Comparison of ENCODE assay signal across 8 mouse cellular contexts in genomic region chr3:128519913-128520316, GRCm38 (mm10).
A peak's percentile ranks its signal among the peaks of the same experiment; 100 is the strongest.
DNase-seq lines count a peak whose midpoint lies in the region; ATAC-seq and TF ChIP-seq lines count a peak whose summit lies in the region.

No protein-coding gene starts in this region.

- no peak for ATAC-seq in lung, embryonic 15.5 days (ENCODE audit: borderline replicate concordance, extremely low read depth, low FRiP score, low TSS enrichment)
- peak; percentile 74 for ATAC-seq in forebrain, embryonic 14.5 days
- no peak; the same call in 1 of the 2 replicates for ATAC-seq in intestine, embryonic 16.5 days
- peak; percentile 74 for ATAC-seq in midbrain, embryonic 13.5 days
- no peak for ATAC-seq in megakaryocyte progenitor cell, adult 5-6 weeks (replicated peaks; ENCODE audit: poor library complexity)
- no peak for ATAC-seq in liver, postnatal 0 days

- 43% methylated on average over 6 of the region's 6 CpGs for WGBS in lung, embryonic 15.5 days
- 4% methylated on average over 6 of the region's 6 CpGs for WGBS in forebrain, embryonic 14.5 days
- 45% methylated on average over 6 of the region's 6 CpGs for WGBS in intestine, embryonic 16.5 days
- WGBS in midbrain, embryonic 13.5 days = 7% methylated on average over 6 of the region's 6 CpGs
- WGBS in liver, postnatal 0 days (ENCODE audit: insufficient replicate concordance) = 75% methylated on average over 6 of the region's 6 CpGs

- H3K9me3 ChIP-seq in lung, embryonic 15.5 days = no peaks in the 10 kb centered on the region
- no peaks in the 10 kb centered on the region for H3K9me3 ChIP-seq in forebrain, embryonic 14.5 days (replicated peaks; ENCODE audit: control insufficient read depth, low read length)
- H3K9me3 ChIP-seq in intestine, embryonic 16.5 days (ENCODE audit: control insufficient read depth, low read length) = no peaks in the 10 kb centered on the region
- no peaks in the 10 kb centered on the region for H3K9me3 ChIP-seq in midbrain, embryonic 13.5 days
- H3K9me3 ChIP-seq in liver, postnatal 0 days (ENCODE audit: low read length) = no peaks in the 10 kb centered on the region

- no peak for TF ChIP-seq EP300 in liver, postnatal 0 days (IDR thresholded peaks at IDR 0.05; ENCODE audit: low read depth)

- peaks cover 11% of the 10 kb centered on the region for H3K4me1 ChIP-seq in lung, embryonic 15.5 days
- peaks cover 15% of the 10 kb centered on the region for H3K4me1 ChIP-seq in forebrain, embryonic 14.5 days (ENCODE audit: control insufficient read depth, insufficient read depth, low read length)
- H3K4me1 ChIP-seq in intestine, embryonic 16.5 days (ENCODE audit: control insufficient read depth, insufficient read depth, low read length) = no peaks in the 10 kb centered on the region; the same call in 1 of the 2 replicates
- peaks cover 18% of the 10 kb centered on the region for H3K4me1 ChIP-seq in midbrain, embryonic 13.5 days (replicated peaks)
- H3K4me1 ChIP-seq in liver, postnatal 0 days (ENCODE audit: insufficient read depth) = no peaks in the 10 kb centered on the region

- no peaks in the 10 kb centered on the region for H3K27me3 ChIP-seq in lung, embryonic 15.5 days
- H3K27me3 ChIP-seq in forebrain, embryonic 14.5 days (replicated peaks; ENCODE audit: control insufficient read depth, insufficient read depth, low read length) = no peaks in the 10 kb centered on the region
- H3K27me3 ChIP-seq in intestine, embryonic 16.5 days (replicated peaks; ENCODE audit: control insufficient read depth, insufficient read depth, low read length) = no peaks in the 10 kb centered on the region
- no peaks in the 10 kb centered on the region for H3K27me3 ChIP-seq in midbrain, embryonic 13.5 days
- H3K27me3 ChIP-seq in liver, postnatal 0 days (ENCODE audit: insufficient read depth, low read length) = no peaks in the 10 kb centered on the region

- no peaks in the 10 kb centered on the region for H3K36me3 ChIP-seq in lung, embryonic 15.5 days
- no peaks in the 10 kb centered on the region for H3K36me3 ChIP-seq in forebrain, embryonic 14.5 days (ENCODE audit: control insufficient read depth, insufficient read depth, low read length)
- no peaks in the 10 kb centered on the region for H3K36me3 ChIP-seq in intestine, embryonic 16.5 days (ENCODE audit: control insufficient read depth, insufficient read depth, low read length)
- H3K36me3 ChIP-seq in midbrain, embryonic 13.5 days = no peaks in the 10 kb centered on the region
- no peaks in the 10 kb centered on the region for H3K36me3 ChIP-seq in liver, postnatal 0 days (replicated peaks; ENCODE audit: insufficient read depth, low read length)

- H3K4me3 ChIP-seq in lung, embryonic 15.5 days = 0 out of 2 replicates have a peak overlapping the region, but pooled peaks have one; percentile 1
- peak overlapping the region; percentile 2; the same call in 1 of the 2 replicates for H3K4me3 ChIP-seq in forebrain, embryonic 14.5 days (ENCODE audit: low read depth, low read length)
- no peak overlapping the region for H3K4me3 ChIP-seq in intestine, embryonic 16.5 days (ENCODE audit: low read length)
- H3K4me3 ChIP-seq in midbrain, embryonic 13.5 days (replicated peaks) = peak overlapping the region; percentile 3; the same call in 1 of the 2 replicates
- H3K4me3 ChIP-seq in liver, postnatal 0 days (ENCODE audit: low read depth, low read length) = no peak overlapping the region

- DNase-seq in lung, postnatal 25 days (ENCODE audit: low spot score) = no peak
- DNase-seq in forebrain, embryonic 14.5 days (ENCODE audit: low spot score) = peak; percentile 78
- DNase-seq in liver, postnatal 0 days = no peak
- DNase-seq in thymus, postnatal 4 days = no peak

- no peak overlapping the region for H3K9ac ChIP-seq in lung, embryonic 15.5 days
- H3K9ac ChIP-seq in forebrain, embryonic 14.5 days (ENCODE audit: low read length) = no peak overlapping the region
- no peak overlapping the region for H3K9ac ChIP-seq in intestine, embryonic 16.5 days (ENCODE audit: low read depth, low read length)
- H3K9ac ChIP-seq in midbrain, embryonic 13.5 days (replicated peaks) = no peak overlapping the region
- H3K9ac ChIP-seq in liver, postnatal 0 days (replicated peaks) = no peak overlapping the region

- H3K4me2 ChIP-seq in lung, embryonic 15.5 days = peak overlapping the region; percentile 44
- peak overlapping the region; percentile 44 for H3K4me2 ChIP-seq in forebrain, embryonic 14.5 days (ENCODE audit: low read length)
- H3K4me2 ChIP-seq in intestine, embryonic 16.5 days (ENCODE audit: low read depth, low read length) = peak overlapping the region; percentile 30
- H3K4me2 ChIP-seq in midbrain, embryonic 13.5 days (replicated peaks) = peak overlapping the region; percentile 40
- no peak overlapping the region for H3K4me2 ChIP-seq in liver, postnatal 0 days (ENCODE audit: low read depth, low read length)

- H3K27ac ChIP-seq in lung, embryonic 15.5 days = no peak overlapping the region
- H3K27ac ChIP-seq in forebrain, embryonic 14.5 days (ENCODE audit: low read depth, low read length) = peak overlapping the region; percentile 55; the same call in 1 of the 2 replicates
- no peak overlapping the region; the same call in 1 of the 2 replicates for H3K27ac ChIP-seq in intestine, embryonic 16.5 days (ENCODE audit: low read length)
- peak overlapping the region; percentile 37; the same call in 1 of the 2 replicates for H3K27ac ChIP-seq in midbrain, embryonic 13.5 days
- H3K27ac ChIP-seq in liver, postnatal 0 days (ENCODE audit: low read depth) = no peak overlapping the region

- TF ChIP-seq CTCF in liver, postnatal 0 days (IDR thresholded peaks at IDR 0.05; ENCODE audit: low read depth) = no peak

Comparison
In these comparisons a context has a peak if more than half of its experiments do, and no peak if none do; other contexts are left out.
1. ATAC-seq: peak in forebrain, embryonic 14.5 days (single experiment) and midbrain, embryonic 13.5 days (single experiment); none in lung, embryonic 15.5 days (single experiment), intestine, embryonic 16.5 days (single experiment), megakaryocyte progenitor cell, adult 5-6 weeks (single experiment) and liver, postnatal 0 days (single experiment).
2. H3K27ac ChIP-seq: peak in forebrain, embryonic 14.5 days (single experiment) and midbrain, embryonic 13.5 days (single experiment); none in lung, embryonic 15.5 days (single experiment), intestine, embryonic 16.5 days (single experiment) and liver, postnatal 0 days (single experiment).
3. H3K4me3 ChIP-seq: peak in lung, embryonic 15.5 days (single experiment), forebrain, embryonic 14.5 days (single experiment) and midbrain, embryonic 13.5 days (single experiment); none in intestine, embryonic 16.5 days (single experiment) and liver, postnatal 0 days (single experiment).